Mouse (Mus musculus) liver, adult 2 months (tissue): ENCODE measurements around the gene Krtap4-16.

ENCODE experiments used
- CTCF ChIP-seq: fragments of 200-500 bp; IDR thresholded peaks from 2 replicates; pipeline ENCODE4 v1.5.1; 2011; ENCODE audit warnings: low read depth, low read length, control low read depth
- POLR2A ChIP-seq: fragments of 200-500 bp; IDR thresholded peaks from 2 replicates; pipeline ENCODE4 v1.6.1; 2011; ENCODE audit warnings: low read length, control low read depth; ENCODE audit not compliant: insufficient read depth; ENCODE audit errors: extremely low read depth

DNA sequence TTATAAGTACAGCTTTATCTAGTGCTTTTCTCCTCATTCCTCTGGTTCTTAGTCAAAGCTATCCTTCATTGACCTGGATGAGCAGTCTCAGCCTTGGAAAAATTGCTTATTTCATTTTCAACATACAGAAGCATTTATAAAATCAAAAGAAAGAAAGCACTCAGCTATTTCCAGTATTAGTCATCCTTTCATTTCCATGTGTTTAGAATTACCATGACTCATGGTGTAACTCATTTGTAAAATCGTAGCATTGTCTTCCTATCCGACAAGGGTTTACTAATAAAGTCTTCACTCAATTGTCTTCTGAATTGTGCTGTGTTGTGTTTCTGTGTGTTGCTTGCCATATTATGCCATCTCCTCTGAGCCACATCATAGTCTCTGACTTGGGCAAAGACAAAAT is 7.4 kb upstream of the Krtap4-16 start:
- no peak for TF ChIP-seq CTCF
- no peak for TF ChIP-seq POLR2A
